Comparison of ENCODE assay signal across 10 mouse cellular contexts in the genomic region with DNA sequence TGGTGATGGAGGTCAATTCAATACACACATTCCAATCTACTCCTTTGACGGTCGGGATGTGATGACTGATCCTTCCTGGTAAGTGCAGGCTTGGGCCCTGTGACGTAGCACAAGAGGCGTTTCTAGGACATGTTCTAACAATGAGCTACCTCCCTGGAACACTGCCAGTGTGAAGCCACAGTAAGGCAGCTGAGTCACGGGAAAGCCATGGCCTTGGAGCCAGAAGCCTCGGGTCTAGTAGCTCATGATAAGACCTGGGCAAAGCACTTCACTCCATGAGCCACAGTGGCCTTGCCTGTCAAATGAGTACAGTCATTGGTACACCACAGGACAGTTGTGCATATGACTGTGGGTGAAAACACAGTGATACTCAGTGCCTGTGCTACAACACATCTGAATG. TPM values are rescaled to one million over a fixed set of nuclear protein-coding genes. Genes with fewer than 3 reads are reported as not detected.
DNase-seq lines count a peak whose midpoint lies in the region; ATAC-seq and TF ChIP-seq lines count a peak whose summit lies in the region.
"Had no signal": no experiment of that assay in that cellular context is flagged by ENCODE, and none has a peak within 500 bp of the region (broad histone marks: within the 10 kb centered on the region; RNA-seq: fewer than 3 reads in every experiment).

No protein-coding gene starts in this region.

- H3K27me3 ChIP-seq in C2C12 (ENCODE audit: control insufficient read depth, insufficient read depth, insufficient read length), result no peaks in the 10 kb centered on the region
- H3K27me3 ChIP-seq in heart, embryonic 10.5 days (ENCODE audit: insufficient read depth, poor library complexity, severe bottlenecking), result peaks cover 11% of the 10 kb centered on the region; the same call in 1 of the 2 replicates
- H3K27me3 ChIP-seq in liver, postnatal 0 days (ENCODE audit: insufficient read depth, low read length), result no peaks in the 10 kb centered on the region
- H3K27me3 ChIP-seq: limb, embryonic 15.5 days had no signal

- H3K4me3 ChIP-seq in C2C12 (ENCODE audit: insufficient read depth, poor library complexity, severe bottlenecking), result no peak overlapping the region
- no peak overlapping the region for H3K4me3 ChIP-seq in heart, embryonic 10.5 days
- no peak overlapping the region for H3K4me3 ChIP-seq in liver, postnatal 0 days (ENCODE audit: low read depth, low read length)
- H3K4me3 ChIP-seq: gastrocnemius, adult 2 months; limb, embryonic 15.5 days had no signal

- H3K9me3 ChIP-seq in heart, embryonic 10.5 days, result no peaks in the 10 kb centered on the region
- no peaks in the 10 kb centered on the region for H3K9me3 ChIP-seq in liver, postnatal 0 days (ENCODE audit: low read length)
- H3K9me3 ChIP-seq: limb, embryonic 15.5 days had no signal

- TF ChIP-seq EP300 in liver, postnatal 0 days (IDR thresholded peaks at IDR 0.05; ENCODE audit: low read depth), result no peak

- no peaks in the 10 kb centered on the region for H3K36me3 ChIP-seq in C2C12 (ENCODE audit: control insufficient read depth, insufficient read depth)
- no peaks in the 10 kb centered on the region for H3K36me3 ChIP-seq in heart, embryonic 10.5 days
- H3K36me3 ChIP-seq in liver, postnatal 0 days (replicated peaks; ENCODE audit: insufficient read depth, low read length), result no peaks in the 10 kb centered on the region
- H3K36me3 ChIP-seq: limb, embryonic 15.5 days had no signal

- WGBS in heart, embryonic 10.5 days, result 27% methylated on average over 6 of the region's 6 CpGs
- whole genome bisulfite sequencing in liver, postnatal 0 days (ENCODE audit: insufficient replicate concordance), result 37% methylated on average over 6 of the region's 6 CpGs

- no peak for TF ChIP-seq CTCF in C2C12 (IDR thresholded peaks at IDR 0.05; ENCODE audit: control insufficient read depth, insufficient read depth, insufficient read length)
- no peak for TF ChIP-seq CTCF in liver, postnatal 0 days (IDR thresholded peaks at IDR 0.05; ENCODE audit: low read depth)

- peaks cover 29% of the 10 kb centered on the region; the same call in 1 of the 2 replicates for H3K4me1 ChIP-seq in heart, embryonic 10.5 days
- peaks cover 4% of the 10 kb centered on the region; the same call in 1 of the 2 replicates for H3K4me1 ChIP-seq in liver, postnatal 0 days (ENCODE audit: insufficient read depth)

- H3ac ChIP-seq in C2C12 (ENCODE audit: control insufficient read depth, insufficient read length, low read depth), result no peak overlapping the region

- no peaks in the 10 kb centered on the region for H3K79me3 ChIP-seq in C2C12 (ENCODE audit: low read depth)

- DNase-seq in NIH3T3 (ENCODE audit: low read depth), result peak; percentile 87
- DNase-seq in heart, embryonic 10.5 days (ENCODE audit: low spot score), result peak; percentile 86
- DNase-seq in liver, postnatal 0 days, result peak; percentile 53
- no peak for DNase-seq in layer of hippocampus, postnatal 36 days
- DNase-seq in testis, postnatal 14 days (ENCODE audit: low spot score), result no peak
- no peak for DNase-seq in frontal cortex, postnatal 36 days (ENCODE audit: low spot score in 2 of 2)
- DNase-seq in kidney, postnatal 10 days, result no peak
- DNase-seq: gastrocnemius, adult 2 months had no signal

- no peaks in the 10 kb centered on the region for H3K79me2 ChIP-seq in C2C12 (ENCODE audit: control insufficient read depth, insufficient read depth)

- no peak overlapping the region for H3K9ac ChIP-seq in liver, postnatal 0 days (replicated peaks)
- H3K9ac ChIP-seq: limb, embryonic 15.5 days had no signal

- peak; percentile 69 for ATAC-seq in liver, postnatal 0 days

- H3K27ac ChIP-seq in heart, embryonic 10.5 days, result no peak overlapping the region
- H3K27ac ChIP-seq in liver, postnatal 0 days (ENCODE audit: low read depth), result no peak overlapping the region
- H3K27ac ChIP-seq: gastrocnemius, adult 2 months; limb, embryonic 15.5 days had no signal

- H3K4me2 ChIP-seq in liver, postnatal 0 days (ENCODE audit: low read depth, low read length), result no peak overlapping the region
- H3K4me2 ChIP-seq: limb, embryonic 15.5 days had no signal

TF ChIP-seq in C2C12, 6 proteins besides CTCF, POLR2A, EP300 and RAD21:
- TF ChIP-seq USF1 (IDR thresholded peaks at IDR 0.05; ENCODE audit: low read depth), result no peak
- peak; percentile 66 for TF ChIP-seq MYOD1 (IDR thresholded peaks at IDR 0.05; ENCODE audit: control insufficient read depth, insufficient read length, low read depth)
- TF ChIP-seq FOSL1 (IDR thresholded peaks at IDR 0.05; ENCODE audit: insufficient read depth, low read length, poor library complexity, severe bottlenecking), result peak; percentile 68
- peak; percentile 63 for TF ChIP-seq MAX (IDR thresholded peaks at IDR 0.05)
- TF ChIP-seq MYOG (IDR thresholded peaks at IDR 0.05; ENCODE audit: control insufficient read depth, extremely low read depth, insufficient read length), result no peak
- no peak for TF ChIP-seq CEBPB (IDR thresholded peaks at IDR 0.05; ENCODE audit: low read depth)
TF ChIP-seq in C2C12: peak in this region for 3.

RNA-seq across cellular contexts. Expression of a gene that starts 42.2 kb away (rescaled TPM):
- polyA plus RNA-seq in C2C12 (2012; fragmentation: generic; extraction: Trizol), result 2.4 TPM
- 47.9 and 51.9 TPM in 2 replicates for polyA plus RNA-seq in heart, embryonic 10.5 days (2016; fragmentation: Nextera tagmentation; extraction: Ambion mirVana)
- polyA plus RNA-seq in liver, postnatal 0 days (2015; fragmentation: Nextera tagmentation; extraction: Ambion mirVana), result 3.7 and 5.2 TPM in 2 replicates
- total RNA-seq in layer of hippocampus, postnatal 36 days (2021), result 10 to 100 TPM; 25.3 to 25.9 TPM

Comparison
In these comparisons a context has a peak if more than half of its experiments do, and no peak if none do; other contexts are left out.
1. DNase-seq: peak in NIH3T3 (single experiment), heart, embryonic 10.5 days (single experiment) and liver, postnatal 0 days (single experiment); none in layer of hippocampus, postnatal 36 days (0 of 2), testis, postnatal 14 days (single experiment), frontal cortex, postnatal 36 days (0 of 2) and kidney, postnatal 10 days (single experiment).